Mouse (Mus musculus): ENCODE results near the gene Pou2f3. TPM values are rescaled to one million over a fixed set of nuclear protein-coding genes. Genes with fewer than 3 reads are reported as not detected.

Gene Pou2f3
- under 1 TPM in 1 of 2 experiments, not detected in 1; 0.30 TPM for total RNA-seq (2021)

- DNase-seq (ENCODE audit: low spot score in 2 of 2): peak in 1 of 2 experiments; percentile 57
- intact Hi-C loops (cut with DNase I): loop anchor here (2.0 kb wide), 1 partner anchor 209 kb away; no protein-coding TSS in a partner anchor
Measured at GRCm38 (mm10) chr9:43210190-43210682, at the start of gene Pou2f3. Gene Pou2f3, minus strand, starts transcription at chr9:43210369.

DNA sequence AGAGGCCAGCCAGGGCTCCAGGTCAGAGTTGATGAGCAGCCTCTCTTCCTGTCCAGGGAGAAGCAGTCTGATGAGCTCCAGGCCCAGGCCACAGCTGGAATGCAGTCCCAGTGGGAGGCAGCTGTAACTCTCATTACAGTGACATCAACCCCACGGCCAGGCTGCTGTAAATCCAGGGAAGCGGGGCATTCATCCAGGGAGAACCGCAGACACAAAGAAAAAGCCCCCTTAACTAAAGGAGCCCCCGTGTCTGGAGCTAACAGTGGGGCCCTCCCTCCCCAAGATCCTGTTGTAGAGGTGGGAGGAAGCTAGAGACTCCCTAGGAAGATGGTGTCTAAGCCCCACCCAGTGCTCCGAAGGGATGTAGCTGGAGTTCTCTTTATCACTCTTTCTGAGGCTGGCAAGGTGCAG is 43.1 kb upstream of the Pou2f3 start:
- intact Hi-C loops (cut with DNase I): no loop called here
- DNase-seq (ENCODE audit: low spot score in 2 of 2): no peak

GRCm38 (mm10) chr9:43252790-43253189 is 42.6 kb upstream of the Pou2f3 start:
- intact Hi-C loops (cut with DNase I): no loop called here

DNA sequence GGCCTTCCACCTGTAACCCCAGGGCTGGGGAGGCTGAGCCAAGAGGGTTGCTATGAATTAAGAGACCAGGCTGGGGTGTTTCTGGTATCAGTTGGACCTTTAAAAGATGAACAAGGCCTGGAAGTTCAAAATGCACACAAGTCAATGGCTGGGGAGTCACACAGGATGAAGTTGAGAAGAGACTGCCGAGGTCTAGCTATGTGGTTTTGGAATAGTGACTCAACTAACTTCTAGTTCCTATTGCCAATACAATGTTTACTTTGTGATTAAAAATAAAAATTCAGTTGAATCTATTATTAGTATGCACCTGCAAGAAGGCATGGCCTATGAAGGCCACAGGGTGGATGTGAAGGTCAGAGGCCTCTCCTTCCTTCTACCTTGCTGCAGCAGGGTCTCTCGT is 41.6 kb upstream of the Pou2f3 start:
- no peak for DNase-seq (ENCODE audit: low spot score in 2 of 2)
- intact Hi-C loops (cut with DNase I): no loop called here

More at GRCm38 (mm10) chr9:43252790-43253189, 42.6 kb upstream of the Pou2f3 start:
- DNase-seq (ENCODE audit: low spot score in 2 of 2): no peak

DNA sequence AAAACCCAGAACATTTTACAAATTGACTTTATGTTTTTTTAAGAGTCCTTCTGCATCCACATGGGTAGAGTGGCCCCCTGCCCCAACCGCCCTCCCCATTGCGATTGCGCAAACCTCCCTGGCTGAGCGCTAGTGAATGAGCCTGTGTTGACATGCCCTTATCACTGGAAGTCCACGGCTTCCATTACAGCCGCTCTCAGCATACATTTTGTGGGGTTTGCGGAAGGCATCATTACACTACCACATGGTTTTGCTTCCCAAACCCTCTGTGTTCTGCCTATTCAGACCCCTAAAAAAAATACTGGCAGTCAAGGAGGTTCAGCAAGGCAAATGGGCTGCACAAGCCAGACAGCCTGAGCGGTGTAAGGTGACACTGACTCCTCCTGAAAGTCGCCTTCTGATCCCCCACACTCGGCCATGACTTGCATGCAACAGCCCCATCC is 36.6 kb upstream of the Pou2f3 start:
- DNase-seq (ENCODE audit: low spot score in 2 of 2): no peak
- intact Hi-C loops (cut with DNase I): no loop called here

GRCm38 (mm10) chr9:43245801-43246570 is 35.8 kb upstream of the Pou2f3 start:
- intact Hi-C loops (cut with DNase I): no loop called here
- DNase-seq (ENCODE audit: low spot score in 2 of 2): no peak

DNA sequence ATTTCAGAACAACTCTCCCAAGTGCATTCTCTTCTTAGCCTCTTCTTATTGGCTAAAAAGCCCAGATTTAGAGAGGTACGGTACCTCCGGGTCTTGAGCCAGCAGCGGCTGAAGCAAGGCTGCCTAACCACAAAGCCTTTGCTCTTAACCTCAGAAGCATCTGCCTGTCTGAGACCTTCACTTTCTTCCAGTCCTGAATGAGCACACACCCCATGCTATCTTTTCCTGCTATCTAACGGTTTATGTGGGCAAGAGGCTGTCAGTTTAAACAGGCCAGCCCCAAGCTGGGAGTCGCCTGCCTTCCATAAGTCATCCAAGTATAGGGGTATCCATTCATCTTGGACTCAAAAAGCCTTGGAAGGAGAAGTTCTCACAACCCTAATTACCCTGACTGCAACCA is 32.3 kb upstream of the Pou2f3 start:
- DNase-seq (ENCODE audit: low spot score in 2 of 2): no peak
- intact Hi-C loops (cut with DNase I): no loop called here

DNA sequence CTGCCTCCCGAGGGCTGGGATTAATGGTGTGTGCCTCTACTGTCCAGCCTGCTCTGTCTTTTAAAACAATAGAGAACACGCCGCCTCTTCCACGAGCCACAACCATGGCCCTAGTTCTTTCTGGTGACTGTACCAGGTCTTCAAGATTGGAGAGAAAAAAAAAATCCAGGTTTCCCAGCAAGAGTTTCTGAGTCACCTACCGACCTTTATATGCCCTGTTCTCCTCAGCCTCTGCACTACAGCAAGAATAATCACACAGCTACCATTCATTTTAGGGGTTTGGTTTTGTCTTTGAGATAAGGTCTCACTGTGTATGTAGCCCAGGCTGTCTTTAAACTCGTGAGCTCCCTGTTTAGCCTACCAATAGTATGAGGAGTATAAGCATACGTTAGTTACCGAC is 31.8 kb upstream of the Pou2f3 start:
- intact Hi-C loops (cut with DNase I): no loop called here
- no peak for DNase-seq (ENCODE audit: low spot score in 2 of 2)

DNA sequence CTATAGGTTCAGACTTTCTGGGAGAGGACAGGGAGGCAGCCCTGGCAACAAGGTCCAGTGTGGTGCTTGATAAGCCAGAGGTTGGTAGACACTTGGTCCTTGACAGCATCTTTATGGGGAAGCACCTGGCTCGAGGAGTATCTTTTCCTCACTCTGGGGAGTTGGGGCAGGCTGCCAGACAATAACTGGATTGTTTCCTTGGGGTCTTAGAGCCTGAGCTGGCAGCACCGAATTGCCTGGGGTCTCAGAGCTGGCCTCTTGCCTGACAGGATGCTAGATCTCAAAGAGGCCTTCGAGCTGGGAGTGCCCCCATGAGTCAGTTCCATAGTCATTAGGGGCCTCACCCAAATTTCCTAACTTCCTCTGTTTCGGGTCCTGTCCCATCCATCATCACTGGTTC is 31.1 kb upstream of the Pou2f3 start:
- no peak for DNase-seq (ENCODE audit: low spot score in 2 of 2)
- intact Hi-C loops (cut with DNase I): no loop called here

DNA sequence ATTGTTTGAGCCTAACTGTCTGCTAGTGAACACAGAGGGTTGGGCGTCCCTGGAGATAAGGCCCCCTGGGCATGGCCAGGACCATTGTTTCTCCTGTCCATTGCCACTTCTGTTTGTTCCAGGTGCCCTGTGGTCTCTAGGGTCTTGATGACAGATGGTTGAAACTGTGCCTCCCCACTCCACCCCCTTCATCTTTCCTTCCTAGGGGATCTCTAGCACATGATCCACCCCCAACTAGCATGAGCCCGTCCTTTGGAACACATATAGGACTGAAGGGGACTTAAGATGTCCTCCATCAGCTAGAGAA is 30.4 kb upstream of the Pou2f3 start:
- DNase-seq (ENCODE audit: low spot score in 2 of 2): no peak

DNA sequence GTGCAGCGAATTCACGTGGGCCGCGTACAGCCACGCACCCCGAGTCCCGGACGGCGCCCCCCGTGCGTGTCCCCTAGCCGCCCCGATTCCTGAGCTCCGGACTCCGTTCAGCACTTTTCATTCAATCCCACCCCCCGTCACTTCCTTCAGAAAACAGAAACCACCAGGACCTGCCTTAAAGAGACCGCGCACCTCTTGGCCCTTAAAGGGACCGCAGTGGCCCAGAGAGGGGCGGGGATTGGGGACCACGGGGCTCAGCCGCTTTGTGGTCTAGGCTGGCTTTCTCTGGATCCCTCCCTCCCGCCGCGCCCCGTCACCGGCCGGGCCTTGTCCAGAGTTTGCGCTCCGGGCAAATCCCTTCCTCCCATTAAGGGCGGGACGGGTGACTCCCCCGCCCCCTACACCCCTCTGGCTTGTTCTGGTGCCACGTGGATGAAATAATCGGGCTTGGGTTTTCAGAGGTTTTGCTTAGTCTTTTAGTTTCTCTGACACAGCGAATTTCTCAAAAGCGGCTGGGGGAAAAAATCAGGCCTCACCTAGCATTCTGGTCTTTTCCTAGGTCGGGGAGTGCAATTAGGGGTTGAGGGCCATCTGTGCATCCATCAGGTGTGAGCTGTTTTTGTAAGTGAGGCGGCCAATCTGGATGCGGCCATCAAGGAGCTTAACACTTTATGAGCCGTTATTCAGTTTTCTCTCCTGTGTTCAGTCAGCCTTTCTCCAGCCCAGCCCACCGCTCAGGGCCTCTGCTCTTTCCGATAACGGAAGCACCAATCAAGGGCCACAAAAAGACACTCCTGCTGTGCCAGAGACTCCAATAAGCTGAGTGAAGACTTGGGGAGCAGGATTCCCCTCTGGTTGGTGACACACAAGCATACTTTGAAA is 29.8 kb upstream of the Pou2f3 start, which contains the start of gene Oaf:
Oaf (minus strand) TSS at position 200 of the 882 bp plus-strand sequence.
- intact Hi-C loops (cut with DNase I): no loop called here

More for the DNA sequence above, 30.4 kb upstream of the Pou2f3 start:
- intact Hi-C loops (cut with DNase I): no loop called here

GRCm38 (mm10) chr9:43238631-43239545 is 28.7 kb upstream of the Pou2f3 start:
- DNase-seq (ENCODE audit: low spot score in 2 of 2): no peak
- intact Hi-C loops (cut with DNase I): no loop called here

More for the DNA sequence above, 29.8 kb upstream of the Pou2f3 start, which contains the start of gene Oaf:
- peak; percentile 49 to 66 for DNase-seq (ENCODE audit: low spot score in 2 of 2)

DNA sequence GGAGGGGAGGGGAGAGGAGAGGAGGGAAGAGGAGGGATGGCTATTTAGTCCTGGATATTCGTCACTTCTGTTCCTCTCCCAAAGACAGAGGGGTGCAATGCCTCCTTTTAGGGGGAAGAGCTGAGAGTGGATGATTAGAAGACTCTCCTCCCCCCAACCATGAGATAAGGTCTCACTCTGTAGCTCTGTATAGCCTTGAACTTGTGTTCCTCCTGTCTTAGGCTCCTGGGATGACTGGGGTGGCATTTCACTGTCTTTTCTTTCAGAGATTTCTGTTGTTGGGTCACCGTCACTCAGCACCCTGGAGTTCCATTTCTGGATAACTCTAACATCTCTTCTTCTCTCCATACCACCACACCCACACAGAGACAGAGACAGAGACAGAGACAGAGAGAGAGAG is 28.0 kb upstream of the Pou2f3 start:
- no peak for DNase-seq (ENCODE audit: low spot score in 2 of 2)
- intact Hi-C loops (cut with DNase I): no loop called here

- intact Hi-C loops (cut with DNase I): no loop called here
Measured at GRCm38 (mm10) chr9:43237111-43237775, 27.1 kb upstream of the Pou2f3 start.

DNA sequence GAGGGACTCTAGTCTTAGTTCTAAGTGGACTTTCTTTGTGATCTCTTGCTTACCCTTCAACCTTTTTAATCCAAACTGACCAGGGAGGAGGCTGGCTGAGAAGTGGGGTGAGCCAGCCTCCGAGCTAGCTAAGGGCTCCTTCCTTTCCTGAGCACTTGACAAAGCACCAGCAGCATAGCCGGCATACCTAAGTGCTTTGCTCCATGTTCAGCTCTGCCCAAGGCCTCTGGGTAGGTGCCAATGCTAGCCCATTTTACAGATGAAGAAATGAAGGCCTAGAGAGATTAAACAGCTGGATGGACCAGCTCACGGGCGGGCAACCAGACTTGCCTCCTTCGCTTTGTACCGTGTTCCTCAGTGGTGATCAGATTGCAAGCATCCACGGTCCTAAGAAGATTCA is 26.4 kb upstream of the Pou2f3 start:
- no peak for DNase-seq (ENCODE audit: low spot score in 2 of 2)
- intact Hi-C loops (cut with DNase I): no loop called here

More at GRCm38 (mm10) chr9:43237111-43237775, 27.1 kb upstream of the Pou2f3 start:
- no peak for DNase-seq (ENCODE audit: low spot score in 2 of 2)

DNA sequence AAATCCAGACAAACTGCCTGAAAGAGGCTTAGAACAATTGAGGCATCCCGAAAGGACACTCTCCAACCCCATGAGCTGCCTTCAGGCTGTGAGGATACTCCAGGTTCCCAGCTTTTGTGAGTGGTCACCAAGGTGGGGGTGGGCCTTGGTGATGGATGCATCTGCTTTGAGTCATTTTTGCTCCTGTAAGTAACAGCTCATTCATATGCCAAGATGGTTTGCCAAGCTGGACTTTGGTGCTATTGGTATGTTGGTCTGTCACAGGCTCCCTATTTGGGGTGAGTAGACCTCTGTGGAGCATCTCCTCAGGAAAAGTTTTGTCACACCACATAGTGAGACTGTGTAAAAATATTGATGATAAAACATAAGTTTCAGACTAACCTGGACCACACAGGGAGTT is 25.9 kb upstream of the Pou2f3 start:
- intact Hi-C loops (cut with DNase I): no loop called here
- no peak for DNase-seq (ENCODE audit: low spot score in 2 of 2)

DNA sequence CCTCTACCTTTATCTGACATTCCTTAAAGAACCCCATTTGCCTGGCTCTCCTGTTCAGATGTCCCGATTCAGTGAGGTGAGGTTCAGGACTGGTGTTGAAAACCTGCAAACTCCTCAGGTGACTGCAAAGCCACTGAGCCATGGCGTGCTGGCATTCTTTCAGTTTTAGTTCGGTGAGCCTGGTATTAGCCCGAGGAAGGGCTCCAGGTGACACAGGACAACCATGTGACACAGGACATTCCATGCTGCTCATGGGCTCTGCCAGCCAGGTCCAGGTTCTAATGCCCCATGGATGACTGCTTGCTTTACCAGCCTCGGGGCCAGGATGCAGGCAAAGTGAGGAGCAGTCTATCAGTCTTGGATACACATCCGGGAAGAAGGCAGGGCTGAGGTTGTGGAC is 25.2 kb upstream of the Pou2f3 start:
- intact Hi-C loops (cut with DNase I): no loop called here
- DNase-seq (ENCODE audit: low spot score in 2 of 2): no peak

- intact Hi-C loops (cut with DNase I): no loop called here
- DNase-seq (ENCODE audit: low spot score in 2 of 2): no peak
Measured at GRCm38 (mm10) chr9:43234496-43234895, 24.3 kb upstream of the Pou2f3 start.

DNA sequence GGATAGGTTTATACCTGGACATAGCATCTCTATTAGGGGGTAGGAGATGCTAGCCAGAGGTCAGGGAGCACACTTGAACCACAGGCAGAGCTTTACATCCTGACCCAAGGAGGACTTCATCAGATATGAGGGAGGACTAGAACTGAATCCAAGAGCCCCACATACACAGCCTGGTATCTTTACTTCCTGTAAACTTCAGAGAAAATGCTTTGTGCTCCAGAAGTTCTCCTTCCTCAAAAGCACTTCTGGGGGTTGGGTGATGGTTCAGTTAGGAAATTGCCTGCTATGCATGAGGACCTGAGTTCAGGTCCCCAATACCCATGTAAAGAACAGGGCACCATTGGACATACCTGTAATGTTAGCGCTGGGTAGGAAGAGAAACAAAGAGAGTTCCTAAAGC is 23.3 kb upstream of the Pou2f3 start:
- no peak for DNase-seq (ENCODE audit: low spot score in 2 of 2)
- intact Hi-C loops (cut with DNase I): no loop called here
